Mouse (Mus musculus) small intestine, adult 2 months (tissue): ENCODE measurements around the gene Agbl4. TPM values are rescaled to one million over a fixed set of nuclear protein-coding genes. Genes with fewer than 3 reads are reported as not detected.

ENCODE experiments used
- H3K27ac ChIP-seq: fragments of 200-500 bp; 2 replicates; pipeline ENCODE4 v1.5.1; 2012; ENCODE audit warnings: low read depth, low read length, control low read depth, inconsistent platforms; ENCODE audit not compliant: insufficient read depth
- H3K27me3 ChIP-seq: fragments of 200-500 bp; 2 replicates; pipeline ENCODE4 v1.6.1; 2012; ENCODE audit warnings: mild to moderate bottlenecking, moderate library complexity, low read length, inconsistent platforms; ENCODE audit not compliant: control insufficient read depth, insufficient read depth
- H3K36me3 ChIP-seq: fragments of 200-500 bp; 2 replicates; pipeline ENCODE4 v1.6.1; 2012; ENCODE audit warnings: mild to moderate bottlenecking, low read length, control low read depth, inconsistent platforms; ENCODE audit not compliant: control insufficient read depth, insufficient read depth
- H3K4me1 ChIP-seq: fragments of 200-500 bp; 2 replicates; pipeline ENCODE4 v1.6.1; 2012; ENCODE audit warnings: low read length, inconsistent platforms, mixed read lengths; ENCODE audit not compliant: control insufficient read depth, insufficient read depth, insufficient read length
- H3K4me3 ChIP-seq: fragments of 200-500 bp; 2 replicates; pipeline ENCODE4 v1.5.1; 2012; ENCODE audit warnings: low read depth, mild to moderate bottlenecking, control low read depth, inconsistent platforms, low read length, moderate library complexity
- CTCF ChIP-seq: fragments of 200-500 bp; IDR thresholded peaks from 2 replicates; pipeline ENCODE4 v1.5.1; 2012; ENCODE audit warnings: low read depth, mild to moderate bottlenecking, control low read depth, inconsistent platforms, low read length, moderate library complexity, mixed read lengths; ENCODE audit not compliant: insufficient replicate concordance, insufficient read length; ENCODE audit errors: extremely low read depth
- POLR2A ChIP-seq: fragments of 200-500 bp; IDR thresholded peaks from 2 replicates; pipeline ENCODE4 v1.6.1; 2012; ENCODE audit warnings: low read depth, mild to moderate bottlenecking, control low read depth, inconsistent platforms, low read length, moderate library complexity
- WGBS: fragments of 180-500 bp; shearing (Covaris S2); methylation state at CpG from one replicate; pipeline ENCODE4 v1.1.7; 2018; 5-methylcytosine and 5-hydroxymethylcytosine counted together
- polyA plus RNA-seq: library from polyadenylated mRNA; depleted of rRNA; stranded (reverse); fragments of >200 nt; gene quantifications from 2 replicates; pipeline ENCODE4 v1.2.3, GENCODE M21; 2012

The Agbl4 gene
- polyA plus RNA-seq, 1 experiment: not detected

DNA sequence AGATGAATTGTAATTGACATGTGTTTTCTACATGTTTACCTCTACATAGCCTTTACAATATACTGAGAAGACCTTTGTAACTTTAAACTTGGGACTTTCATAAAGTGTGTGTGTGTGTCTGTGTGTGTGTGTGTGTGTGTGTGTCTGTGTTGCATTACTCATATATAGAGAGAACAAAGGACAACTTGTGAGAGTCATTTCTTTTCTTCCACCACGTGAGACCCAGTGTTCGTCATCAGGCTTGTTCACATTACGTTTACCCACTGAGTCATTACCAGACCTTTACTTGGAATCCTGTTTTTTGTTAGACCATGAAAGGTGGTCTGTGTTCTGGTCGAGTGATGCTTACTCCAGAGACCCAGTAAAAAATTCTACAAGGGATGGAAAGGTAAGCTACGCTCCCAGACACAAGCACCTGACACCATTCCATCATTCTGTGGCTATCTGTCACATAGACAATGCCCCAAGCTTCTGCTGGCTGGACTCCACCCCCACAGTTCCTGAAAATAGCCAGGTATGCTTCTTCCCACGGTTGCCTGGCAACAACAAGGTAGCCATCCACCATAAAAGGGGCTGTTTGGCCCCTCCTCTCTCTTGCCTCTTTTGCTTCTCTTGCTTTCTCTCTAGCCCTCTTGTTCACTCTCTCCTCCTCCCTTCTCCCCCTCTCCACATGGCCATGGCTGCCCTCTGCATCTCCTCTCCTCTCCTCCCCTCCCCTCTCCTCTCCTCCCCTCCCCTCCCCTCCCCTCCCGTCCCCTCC, 676.5 kb downstream of the Agbl4 start:
- Histone ChIP-seq H3K36me3 (no peaks in the 10 kb centered on the region), H3K27ac (no peak overlapping the region), H3K27me3 (no peaks in the 10 kb centered on the region), H3K4me3 (no peak overlapping the region), H3K4me1 (no peaks in the 10 kb centered on the region)
- 40% methylated on average over 6 of the region's 7 CpGs for WGBS
- TF ChIP-seq CTCF (no peak), POLR2A (no peak)

DNA sequence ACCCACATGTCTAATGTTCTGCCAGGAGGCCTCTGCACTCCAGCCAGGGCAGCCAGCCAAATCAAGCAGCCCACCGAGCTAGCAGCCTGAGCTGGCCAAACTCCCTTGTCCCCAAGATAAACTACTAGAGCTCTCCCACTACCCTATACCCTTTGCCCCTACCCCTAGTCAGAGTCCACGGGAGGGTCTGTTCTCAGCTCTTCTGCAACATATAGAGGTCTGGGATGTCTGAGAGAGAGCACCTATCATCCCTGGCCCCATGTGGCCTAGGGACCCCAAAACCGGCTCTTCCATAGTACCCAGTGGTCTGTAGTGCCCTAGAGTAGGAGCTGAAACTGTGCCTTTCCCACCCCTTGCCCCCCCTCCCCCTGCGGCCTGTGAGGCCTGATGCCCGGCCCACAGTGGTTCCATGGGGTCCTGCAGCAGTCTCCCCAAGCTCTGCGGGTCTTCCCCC, 677.3 kb downstream of the Agbl4 start:
- H3K27ac ChIP-seq: no peak overlapping the region
- H3K27me3 ChIP-seq: no peaks in the 10 kb centered on the region
- no peak overlapping the region for H3K4me3 ChIP-seq
- H3K4me1 ChIP-seq: no peaks in the 10 kb centered on the region
- WGBS: 71% methylated on average over 6 of the region's 6 CpGs
- H3K36me3 ChIP-seq: no peaks in the 10 kb centered on the region
- no peak for TF ChIP-seq CTCF
- no peak for TF ChIP-seq POLR2A

DNA sequence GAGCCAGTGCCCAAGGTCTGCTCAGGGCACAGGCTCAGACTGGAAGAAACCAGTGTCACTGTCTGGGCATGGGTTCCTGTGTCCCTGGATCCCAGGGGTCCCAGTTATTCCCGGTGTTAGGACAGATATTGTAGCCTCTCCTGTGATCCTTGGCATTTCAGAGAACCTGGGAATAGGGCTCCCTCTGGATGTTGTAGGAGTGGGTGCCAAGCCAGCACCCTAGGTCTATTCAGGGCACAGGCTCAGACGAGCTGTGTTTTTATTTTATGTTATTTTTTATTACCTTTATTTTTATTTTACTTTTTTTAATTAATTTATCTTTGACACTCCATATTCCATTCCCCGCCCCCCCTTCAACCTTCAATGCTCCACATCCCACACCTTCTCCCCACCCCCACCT, 680.3 kb downstream of the Agbl4 start:
- 73% methylated on average over 3 of the region's 3 CpGs for WGBS
- Histone ChIP-seq H3K27ac (no peak overlapping the region), H3K4me3 (no peak overlapping the region), H3K36me3 (no peaks in the 10 kb centered on the region), H3K4me1 (no peaks in the 10 kb centered on the region), H3K27me3 (no peaks in the 10 kb centered on the region)
- TF ChIP-seq CTCF (no peak), POLR2A (no peak)

DNA sequence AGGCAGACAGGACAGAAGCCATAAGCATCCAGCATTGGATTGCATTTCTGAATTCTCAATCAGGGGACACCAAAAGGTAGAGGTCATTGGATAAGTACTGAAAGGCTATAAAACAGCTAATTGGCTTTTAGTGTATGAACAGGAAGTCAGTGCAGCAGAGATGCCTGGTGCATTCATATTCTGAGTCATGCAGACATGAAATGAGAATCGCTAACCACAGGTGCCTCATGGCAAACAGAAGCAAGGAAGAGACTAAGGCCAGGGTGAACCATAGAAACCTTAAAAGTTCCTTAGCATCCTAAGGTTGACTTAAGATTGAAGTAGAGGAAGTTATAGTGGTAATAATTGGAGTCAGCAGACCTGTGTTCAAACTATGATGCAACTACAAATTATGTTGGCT, 687.9 kb downstream of the Agbl4 start:
- no peak overlapping the region for H3K4me3 ChIP-seq
- no peak for TF ChIP-seq POLR2A
- TF ChIP-seq CTCF: no peak
- WGBS: 86% methylated on average over 1 of the region's 1 CpGs
- H3K36me3 ChIP-seq: no peaks in the 10 kb centered on the region
- no peaks in the 10 kb centered on the region for H3K27me3 ChIP-seq
- H3K4me1 ChIP-seq: no peaks in the 10 kb centered on the region
- no peak overlapping the region for H3K27ac ChIP-seq

DNA sequence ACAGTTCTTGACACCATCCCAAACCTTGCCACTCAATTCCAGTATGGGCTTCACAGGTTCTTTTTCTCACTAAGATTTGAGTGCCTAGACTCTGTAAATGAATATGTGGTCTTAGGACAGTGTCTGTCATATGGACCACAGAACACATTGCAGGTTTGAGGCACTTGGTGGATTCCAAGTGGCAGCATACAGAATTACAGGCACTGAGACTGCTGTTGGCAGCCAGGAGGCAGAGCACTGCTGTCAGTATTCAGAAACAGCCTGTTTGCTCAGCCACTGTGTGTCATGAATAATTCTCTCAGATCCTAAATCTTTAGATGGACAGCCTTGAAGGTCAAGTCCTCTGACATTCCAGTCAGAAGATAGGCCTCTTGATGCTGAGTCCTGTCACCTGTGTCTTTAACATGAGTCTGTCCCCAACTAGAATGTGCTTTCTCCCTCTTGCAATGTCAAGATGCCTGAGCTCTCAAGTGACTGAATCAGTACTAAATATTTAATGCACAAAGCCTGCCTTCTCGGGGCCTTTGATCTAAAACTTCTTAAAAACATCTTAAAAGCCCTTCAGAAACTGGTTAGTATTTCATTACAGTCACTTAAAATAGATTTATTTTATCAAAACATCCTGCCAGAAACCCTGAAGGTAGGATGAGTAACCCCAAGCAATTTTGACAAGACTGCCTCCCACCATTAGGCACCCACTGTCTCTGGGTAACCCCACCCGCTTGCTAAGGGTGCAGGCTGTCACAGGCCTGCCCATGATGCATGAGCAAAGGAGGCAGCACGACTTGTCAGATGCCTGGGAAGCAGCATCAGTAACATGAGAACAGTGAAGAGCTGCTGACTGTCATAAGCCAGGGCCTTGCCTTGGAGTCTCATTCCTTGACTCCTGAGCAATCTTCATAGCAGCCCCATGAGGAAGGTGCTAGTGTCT, 739.0 kb downstream of the Agbl4 start:
- Histone ChIP-seq H3K36me3 (no peaks in the 10 kb centered on the region), H3K4me3 (no peak overlapping the region), H3K27me3 (no peaks in the 10 kb centered on the region), H3K27ac (no peak overlapping the region), H3K4me1 (no peaks in the 10 kb centered on the region)
- no peak for TF ChIP-seq CTCF
- no peak for TF ChIP-seq POLR2A
- WGBS: 55% methylated on average over 3 of the region's 3 CpGs

DNA sequence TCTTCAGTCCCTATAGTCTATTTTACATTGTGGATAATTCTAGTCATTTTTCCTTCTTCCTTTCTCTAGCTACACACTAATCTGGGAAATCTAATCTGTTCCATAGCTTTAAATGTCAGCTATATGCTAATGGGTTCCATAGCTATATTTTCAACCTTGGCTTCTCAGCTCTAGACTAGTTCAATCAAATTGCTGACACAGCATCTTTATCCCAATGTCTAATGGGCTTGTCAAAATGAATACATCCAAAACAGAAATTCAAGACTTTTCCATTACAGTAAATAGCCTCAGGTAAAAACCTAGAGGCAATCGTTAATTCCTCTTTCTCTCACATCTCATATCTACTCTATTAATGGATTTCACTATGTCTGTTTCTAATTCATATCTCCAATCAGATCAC, 750.3 kb downstream of the Agbl4 start:
- H3K27me3 ChIP-seq: no peaks in the 10 kb centered on the region
- no peak for TF ChIP-seq CTCF
- TF ChIP-seq POLR2A: no peak
- no peak overlapping the region for H3K4me3 ChIP-seq
- H3K27ac ChIP-seq: no peak overlapping the region
- 87% methylated on average over 1 of the region's 1 CpGs for whole genome bisulfite sequencing
- no peaks in the 10 kb centered on the region for H3K4me1 ChIP-seq
- H3K36me3 ChIP-seq: no peaks in the 10 kb centered on the region

DNA sequence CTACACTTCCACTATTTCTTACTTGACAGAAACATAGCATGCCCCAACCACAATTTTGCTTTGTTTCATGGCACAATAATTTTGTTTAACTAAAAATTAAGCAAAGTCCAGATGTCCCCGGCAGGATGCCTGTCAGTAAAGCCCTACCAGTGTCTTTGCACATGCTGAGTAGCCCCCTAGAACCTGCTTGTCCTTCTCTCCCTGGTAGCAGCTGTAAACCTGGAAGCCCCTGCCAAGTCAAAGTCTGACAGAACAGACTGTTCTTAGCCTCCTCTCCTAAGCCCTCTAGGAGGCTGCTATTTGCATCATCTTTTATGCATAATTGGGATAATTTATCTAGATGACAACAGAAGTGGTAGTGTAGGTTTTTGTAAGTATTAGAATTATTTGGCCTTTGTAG, 758.4 kb downstream of the Agbl4 start:
- H3K36me3 ChIP-seq: no peaks in the 10 kb centered on the region
- TF ChIP-seq CTCF (no peak), POLR2A (no peak)
- H3K27me3 ChIP-seq: no peaks in the 10 kb centered on the region
- 53% methylated on average over 1 of the region's 1 CpGs for WGBS
- H3K4me1 ChIP-seq: no peaks in the 10 kb centered on the region
- no peak overlapping the region for H3K4me3 ChIP-seq
- no peak overlapping the region for H3K27ac ChIP-seq
